Mouse (Mus musculus): ENCODE measurements at regions not wholly inside any gene's neighbourhood (a gene's known extent, or its start where the extent isn't known, plus 50 kb on each side); places are given as distances from the start of the nearest gene placed in this dataset.

GRCm38 (mm10) chr4:152850147-152850546, 372.5 kb upstream of the Kcnab2 start:
- TF ChIP-seq CTCF (IDR thresholded peaks at IDR 0.05; ENCODE audit: low read depth) = no peak
- no peak for TF ChIP-seq EP300 (IDR thresholded peaks at IDR 0.05; ENCODE audit: low read depth)
